Mouse (Mus musculus): ENCODE data around the gene Pgap2.

DNA sequence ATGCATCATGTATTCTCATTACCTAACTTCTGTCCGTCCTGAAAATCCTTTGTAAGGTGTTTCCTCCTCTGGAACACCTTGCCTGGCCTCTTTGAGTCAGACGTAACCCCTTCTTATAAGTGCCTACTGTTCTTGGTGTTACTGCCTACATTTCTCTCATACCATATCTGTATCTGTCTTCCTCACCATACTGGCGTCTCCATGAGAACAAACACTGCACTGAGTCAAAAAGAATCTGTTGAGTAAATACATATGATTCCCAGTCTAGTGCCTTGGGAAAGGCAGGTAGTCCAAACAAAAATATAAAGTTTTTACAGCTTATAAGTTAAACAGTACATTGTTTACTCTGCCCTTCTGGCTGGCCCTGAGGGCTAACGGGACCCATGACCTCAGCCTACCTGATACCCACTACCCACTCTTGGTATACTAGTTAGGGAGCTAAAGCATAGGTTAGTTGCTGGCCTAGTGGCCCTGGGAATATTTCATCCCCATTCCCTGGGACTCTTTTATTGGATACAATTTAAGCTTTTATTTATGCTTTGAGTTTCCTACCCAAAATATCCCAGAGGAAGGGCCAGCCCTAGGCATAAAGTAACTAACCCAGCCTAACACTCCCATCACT is 18.2 kb downstream of the Pgap2 start:
- TF ChIP-seq POLR2A (IDR thresholded peaks at IDR 0.05; ENCODE audit: control insufficient read depth in 1 of 2, insufficient read depth in 1 of 2, low read depth in 1 of 2, low read length in 2 of 2, poor library complexity in 1 of 2) (no peak), USF2 (IDR thresholded peaks at IDR 0.05; ENCODE audit: borderline replicate concordance in 1 of 2, insufficient read depth in 1 of 2, low read depth in 1 of 2, low read length in 2 of 2) (no peak), CTCF (IDR thresholded peaks at IDR 0.05 in 2 of 3, conservative IDR thresholded peaks at IDR 0.05 in 1 of 3; ENCODE audit: control insufficient read depth in 1 of 3, insufficient read depth in 1 of 3, low read depth in 2 of 3, low read length in 3 of 3, poor library complexity in 1 of 3, severe bottlenecking in 1 of 3) (no peak), TCF12 (IDR thresholded peaks at IDR 0.05; ENCODE audit: low read depth, low read length) (no peak), ZKSCAN1 (IDR thresholded peaks at IDR 0.05; ENCODE audit: low read depth, low read length) (no peak), POLR2AphosphoS5 (IDR thresholded peaks at IDR 0.05; ENCODE audit: borderline replicate concordance, low read depth, low read length) (no peak), MXI1 (IDR thresholded peaks at IDR 0.05; ENCODE audit: low read depth, low read length) (no peak), KAT2A (conservative IDR thresholded peaks at IDR 0.05; ENCODE audit: low read depth, low read length) (no peak), UBTF (IDR thresholded peaks at IDR 0.05; ENCODE audit: borderline replicate concordance, insufficient read depth, low read depth, low read length) (no peak)
